Mouse (Mus musculus) ovary, postnatal 10 days (tissue): ENCODE measurements around the gene Miip.
A peak's percentile ranks its signal among the peaks of the same experiment; 100 is the strongest.
"Not testable (repeated sequence)": the region's sequence is repeated elsewhere in the genome, so short reads cannot be mapped to it uniquely, and the experiment has no call there.

Experiments
- DNase-seq: peaks from one replicate; pipeline ENCODE4 v3.0.0; 2022; ENCODE audit warnings: low spot score

The Miip gene

DNA sequence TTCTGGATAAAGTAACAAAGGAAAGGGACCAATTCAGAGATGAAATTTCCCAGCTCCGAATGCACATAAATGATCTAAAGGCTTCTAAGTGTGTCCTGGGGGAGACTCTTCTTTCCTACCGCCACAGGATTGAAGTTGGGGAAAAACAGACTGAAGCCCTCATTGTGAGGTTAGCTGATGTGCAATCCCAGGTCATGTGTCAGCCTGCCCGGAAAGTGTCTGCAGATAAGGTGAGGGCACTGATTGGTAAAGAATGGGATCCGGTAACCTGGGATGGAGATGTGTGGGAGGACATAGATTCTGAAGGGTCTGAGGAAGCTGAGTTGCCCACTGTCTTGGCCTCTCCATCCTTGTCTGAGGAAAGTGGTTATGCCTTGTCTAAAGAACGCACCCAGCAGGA is 622 bp upstream of the Miip start:
- no peak for DNase-seq

DNA sequence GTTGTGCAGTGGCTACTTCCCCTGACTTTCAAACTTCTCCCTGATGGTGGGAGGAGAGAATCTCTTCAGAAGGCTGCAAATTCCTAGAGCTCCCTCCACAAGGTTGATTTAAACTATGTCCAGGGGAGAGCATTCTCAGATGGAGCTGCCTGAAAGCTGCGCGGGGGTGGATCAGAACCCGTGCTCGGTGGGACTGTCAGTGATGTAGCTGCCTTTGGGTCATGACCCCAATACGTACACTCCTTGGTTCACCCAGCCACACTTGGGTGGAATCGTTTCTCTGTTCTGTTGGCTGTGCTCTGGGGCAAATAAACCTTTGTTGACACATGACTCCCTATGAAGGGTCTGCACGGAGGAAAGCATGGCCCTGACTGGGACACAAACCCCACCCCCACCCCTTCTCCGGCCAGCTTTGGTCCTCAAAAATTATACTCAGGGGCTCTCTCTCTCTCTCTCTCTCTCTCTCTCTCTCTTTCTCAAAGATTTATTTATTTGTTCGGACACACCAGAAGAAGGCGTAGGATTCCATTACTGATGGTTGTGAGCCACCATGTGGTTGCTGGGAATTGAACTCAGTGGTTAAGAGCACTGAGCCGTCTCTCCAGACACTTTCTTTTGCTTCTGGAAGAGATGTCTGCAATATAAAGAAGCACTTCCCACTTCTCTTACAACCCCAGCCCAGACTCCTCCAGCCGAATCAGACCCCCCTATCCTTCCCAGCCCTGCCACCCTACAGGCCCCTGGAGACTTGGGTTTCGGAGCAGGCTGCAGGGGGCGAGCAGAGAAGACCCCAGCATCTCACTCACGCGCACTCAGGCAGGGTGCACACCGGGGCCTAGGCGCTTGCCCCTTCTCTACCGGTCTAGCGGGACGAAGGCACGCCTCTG is 810 bp downstream of the Miip start:
- DNase-seq: no peak

DNA sequence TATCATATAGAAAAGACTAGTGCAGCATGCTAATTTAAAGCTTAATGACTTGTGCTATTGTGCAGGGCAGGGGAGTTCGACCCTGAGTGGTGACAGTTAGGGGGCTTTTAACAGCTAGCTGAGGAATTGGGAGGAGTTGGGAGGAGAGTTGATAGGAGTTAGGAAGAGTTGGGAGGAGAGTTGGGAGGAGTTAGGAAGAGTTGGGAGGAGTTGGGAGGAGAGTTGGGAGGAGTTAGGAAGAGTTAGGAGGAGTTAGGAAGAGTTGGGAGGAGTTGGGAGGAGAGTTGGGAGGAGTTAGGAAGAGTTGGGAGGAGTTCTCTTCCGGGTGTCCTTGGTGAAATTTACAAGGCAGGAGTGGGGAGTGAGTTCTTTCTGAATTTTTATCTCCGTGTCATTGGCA is 1.8 kb downstream of the Miip start:
- DNase-seq: not testable (repeated sequence)

DNA sequence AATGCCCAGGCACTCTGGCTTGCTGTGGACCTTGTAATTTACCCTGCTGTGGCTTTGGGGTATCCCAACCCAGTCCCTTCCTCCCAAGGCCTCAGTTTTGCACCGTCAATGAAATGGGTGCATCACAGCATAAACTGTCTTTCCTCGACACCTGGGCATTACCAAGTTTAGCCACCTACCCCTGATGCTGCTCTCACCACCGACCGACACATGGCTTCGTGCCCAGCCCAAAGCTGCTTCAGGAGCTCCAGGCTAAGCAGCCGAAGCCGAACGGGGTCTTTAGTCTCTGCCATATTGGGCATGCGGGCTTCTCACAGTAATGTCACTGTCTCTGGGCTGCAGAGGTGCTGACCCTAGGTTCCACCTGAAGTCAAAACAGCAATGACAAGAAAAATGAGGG is 2.6 kb downstream of the Miip start:
- no peak for DNase-seq

DNA sequence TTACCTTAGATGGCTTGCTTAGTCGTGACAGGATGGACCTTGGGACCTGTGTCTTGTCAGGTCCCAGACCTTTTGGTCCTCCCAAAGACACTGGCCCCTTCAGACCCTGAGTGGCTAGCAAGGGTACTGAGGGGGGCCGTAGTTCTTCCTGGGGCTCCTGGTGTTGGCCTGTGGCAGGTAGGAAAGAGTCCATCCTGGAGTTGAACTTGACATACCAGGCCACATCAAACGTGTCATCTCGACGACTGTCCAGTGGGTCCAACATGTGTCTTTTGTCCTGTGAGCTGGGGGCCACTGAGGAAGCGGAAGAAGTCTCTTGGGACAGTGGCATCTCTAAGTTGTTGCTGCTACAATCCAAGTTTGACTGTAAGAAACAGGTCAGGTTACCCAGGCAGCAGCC is 3.0 kb downstream of the Miip start:
- no peak for DNase-seq

DNA sequence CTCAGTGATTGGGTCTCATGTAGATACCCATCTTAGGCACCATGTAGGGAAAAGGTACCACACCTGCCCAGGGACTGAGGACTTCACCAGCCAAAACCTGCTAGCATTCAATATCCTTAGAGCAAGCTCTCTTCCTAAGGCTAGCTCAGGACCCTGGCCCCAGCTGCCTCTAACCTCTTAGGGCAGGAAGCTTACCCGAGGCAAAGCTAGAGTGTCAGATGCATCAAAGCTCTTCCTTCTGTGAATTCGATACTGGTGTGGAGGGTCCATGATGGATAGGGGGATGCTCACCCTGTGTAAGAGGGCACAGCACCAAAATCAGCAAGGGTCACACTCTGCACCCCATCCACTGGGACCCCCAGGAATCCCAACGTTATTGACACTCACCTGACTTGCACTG is 6.6 kb downstream of the Miip start:
- no peak for DNase-seq

DNA sequence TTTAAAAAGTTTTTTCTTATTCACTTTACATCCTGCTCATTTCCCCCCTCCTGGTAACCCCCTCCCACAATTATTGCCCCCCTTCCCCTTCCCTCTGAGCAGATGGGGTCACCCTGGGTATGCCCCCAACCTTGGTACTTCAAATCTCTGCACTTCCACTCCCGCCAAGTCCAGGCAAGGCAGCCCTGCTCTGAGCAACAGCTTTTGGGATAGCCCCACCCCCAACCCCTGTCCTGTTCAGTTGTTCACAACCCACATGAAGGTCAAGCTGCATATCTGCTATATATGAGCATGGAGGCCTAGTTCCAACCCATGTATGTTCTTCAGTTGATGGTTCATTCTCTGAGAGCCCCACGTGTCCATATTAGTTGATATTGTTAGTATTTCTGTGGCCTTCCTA is 17.8 kb downstream of the Miip start:
- DNase-seq: no peak

DNA sequence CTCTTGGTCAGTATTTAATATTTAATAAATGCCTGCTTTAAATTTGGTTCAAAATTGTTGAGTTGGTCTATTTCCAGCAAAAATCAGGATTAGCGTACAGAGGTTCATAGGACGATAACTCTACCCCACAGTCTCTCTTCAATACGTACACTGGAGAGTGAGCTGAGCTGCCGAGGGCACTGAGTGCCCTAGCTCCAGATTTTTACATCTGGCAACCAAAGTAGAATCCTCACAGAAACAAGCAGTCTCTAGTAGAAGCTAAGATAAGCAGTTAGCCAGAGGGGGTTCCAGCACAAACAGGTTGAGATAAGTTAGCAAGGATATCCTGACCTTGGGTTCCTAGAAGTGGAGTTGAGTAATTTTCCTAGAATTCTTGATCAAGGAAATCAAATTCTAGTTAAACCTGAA is 20.0 kb downstream of the Miip start:
- DNase-seq: no peak

DNA sequence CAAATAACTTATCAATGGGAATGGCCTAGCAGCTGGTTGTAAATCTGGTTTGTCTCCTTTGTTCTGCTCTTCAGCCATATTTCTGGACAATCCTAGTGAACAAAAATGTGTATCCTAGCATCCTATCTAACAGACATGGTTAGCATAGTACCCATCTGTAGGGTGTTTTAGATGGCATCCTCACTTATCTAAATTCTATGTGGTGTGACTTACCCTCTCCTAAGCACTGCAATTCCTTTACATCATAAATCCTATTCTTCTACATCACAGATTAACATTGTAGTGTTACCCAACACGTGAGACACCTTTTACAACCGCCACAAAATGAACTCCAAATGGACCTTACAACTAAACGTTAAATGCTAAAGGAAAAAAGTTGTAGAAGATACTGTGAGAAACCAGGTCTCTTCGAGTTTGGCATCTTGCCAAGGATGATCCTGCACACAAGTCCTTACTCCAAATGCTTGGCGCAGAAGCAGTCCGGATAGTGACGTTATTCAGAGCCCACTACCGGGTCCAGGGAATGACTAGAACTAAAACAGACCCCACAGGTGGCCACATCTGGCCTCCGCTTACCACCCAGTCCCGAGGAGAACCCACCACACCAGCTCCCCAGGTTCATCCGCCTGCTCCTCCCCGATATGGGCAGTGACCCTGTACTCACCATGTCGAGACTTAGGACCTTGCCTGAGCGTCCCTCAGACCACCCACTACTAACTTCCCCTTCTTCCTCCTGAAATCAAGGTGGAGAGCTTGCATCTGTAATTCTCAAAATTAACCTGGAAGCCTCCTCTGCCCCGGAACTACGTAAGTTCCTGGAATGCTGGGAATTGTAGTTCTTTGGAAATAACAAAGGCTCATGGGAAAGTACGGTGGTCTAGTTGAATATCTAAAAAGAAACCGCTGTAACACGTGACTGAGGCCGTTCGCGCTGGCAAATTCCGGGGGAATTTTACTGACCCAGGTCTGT is 20.7 kb downstream of the Miip start, which contains the start of gene Zfp933:
Gene Zfp933 (minus strand): TSS at position 753 of the 970 bp plus-strand sequence.
- DNase-seq: peak; percentile 29

DNA sequence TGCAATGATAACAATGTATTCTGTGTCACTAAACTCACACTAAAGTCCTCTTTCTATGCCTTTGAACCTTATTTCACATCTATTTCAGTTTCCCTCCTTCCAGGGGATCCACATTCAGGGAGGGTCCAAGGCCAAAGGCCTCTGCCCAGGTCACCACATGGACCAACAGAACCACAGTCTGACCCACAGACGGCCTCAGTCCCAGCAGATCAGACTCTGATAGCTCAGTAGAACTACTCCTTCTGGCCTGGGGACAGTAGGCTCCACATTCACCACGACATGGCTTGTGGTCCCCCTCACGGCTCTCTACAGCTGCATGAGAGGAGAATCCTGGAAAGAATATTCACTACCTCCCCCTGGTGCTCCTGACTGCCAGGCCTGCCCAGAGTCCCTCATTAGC is 25.7 kb downstream of the Miip start:
- DNase-seq: no peak

DNA sequence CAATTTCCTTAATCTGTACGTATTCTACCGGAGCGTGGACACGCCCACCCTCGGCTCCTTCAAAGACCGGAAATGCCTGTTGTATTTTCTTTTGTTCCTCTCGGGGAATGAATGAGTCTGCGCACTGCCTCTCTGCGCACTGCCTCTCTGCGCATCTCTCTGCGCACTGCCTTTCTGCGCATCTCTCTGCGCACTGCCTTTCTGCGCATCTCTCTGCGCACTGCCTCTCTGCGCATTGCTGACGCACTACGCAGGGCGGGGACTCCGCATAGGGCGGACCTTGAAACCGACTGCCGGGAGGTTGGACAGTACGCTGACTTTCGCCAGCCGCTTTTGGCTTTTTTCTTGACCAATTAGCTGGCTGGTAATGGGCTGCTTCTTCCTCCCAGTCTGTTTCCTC is 29.3 kb downstream of the Miip start:
- DNase-seq: not testable (repeated sequence)

DNA sequence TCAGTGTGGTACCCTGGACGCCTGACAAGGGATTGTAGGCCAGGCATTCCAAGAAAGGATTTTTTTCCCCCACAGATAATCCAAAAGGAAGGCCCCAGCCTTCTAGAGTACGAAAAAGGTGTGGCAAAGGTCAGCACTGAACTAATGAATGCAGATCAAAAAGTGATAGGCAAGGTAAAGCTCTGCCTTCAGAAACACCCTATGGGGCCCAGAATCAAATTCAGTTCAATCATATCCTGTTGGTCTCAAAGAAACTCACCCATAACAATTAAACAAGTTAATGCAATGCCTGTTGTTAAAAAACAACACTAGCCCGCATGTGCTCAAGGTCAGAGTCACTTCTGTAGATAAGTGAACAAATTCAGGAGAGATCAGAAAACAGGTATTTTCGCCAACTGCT is 44.2 kb downstream of the Miip start:
- DNase-seq: no peak

DNA sequence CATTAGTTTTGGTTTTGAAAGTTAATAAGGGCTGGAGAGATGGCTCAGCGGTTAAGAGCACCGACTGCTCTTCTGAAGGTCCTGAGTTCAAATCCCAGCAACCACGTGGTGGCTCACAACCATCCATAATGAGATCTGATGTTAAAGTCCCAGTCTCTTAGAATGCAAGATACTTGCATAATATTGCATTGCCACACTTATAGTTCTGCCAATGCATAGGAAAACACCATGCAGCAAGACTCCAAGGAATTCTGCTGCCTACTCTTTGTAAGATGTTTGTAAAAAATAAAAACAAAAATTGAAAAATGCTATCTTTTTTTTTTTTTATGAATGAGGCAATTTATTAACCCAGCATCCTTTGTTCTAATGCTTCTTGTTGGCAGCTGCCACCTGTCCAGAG is 47.2 kb downstream of the Miip start:
- not testable (repeated sequence) for DNase-seq

DNA sequence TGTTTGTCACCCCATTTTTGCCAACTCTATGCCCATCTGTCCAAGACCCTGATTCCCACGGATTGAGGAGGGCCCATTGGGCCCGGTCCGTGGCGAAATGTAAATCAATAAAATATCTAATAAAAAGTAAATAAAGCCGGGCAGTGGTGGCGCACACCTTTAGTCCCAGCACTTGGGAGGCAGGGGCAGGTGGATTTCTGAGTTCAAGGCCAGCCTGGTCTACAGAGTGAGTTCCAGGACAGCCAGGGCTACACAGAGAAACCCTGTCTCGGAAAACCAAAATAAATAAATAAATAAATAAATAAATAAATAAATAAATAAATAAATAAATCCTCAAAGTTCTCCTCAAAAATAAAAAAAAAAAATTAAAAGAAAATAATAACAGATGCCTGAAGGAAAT is 49.0 kb downstream of the Miip start:
- DNase-seq: not testable (repeated sequence)

DNA sequence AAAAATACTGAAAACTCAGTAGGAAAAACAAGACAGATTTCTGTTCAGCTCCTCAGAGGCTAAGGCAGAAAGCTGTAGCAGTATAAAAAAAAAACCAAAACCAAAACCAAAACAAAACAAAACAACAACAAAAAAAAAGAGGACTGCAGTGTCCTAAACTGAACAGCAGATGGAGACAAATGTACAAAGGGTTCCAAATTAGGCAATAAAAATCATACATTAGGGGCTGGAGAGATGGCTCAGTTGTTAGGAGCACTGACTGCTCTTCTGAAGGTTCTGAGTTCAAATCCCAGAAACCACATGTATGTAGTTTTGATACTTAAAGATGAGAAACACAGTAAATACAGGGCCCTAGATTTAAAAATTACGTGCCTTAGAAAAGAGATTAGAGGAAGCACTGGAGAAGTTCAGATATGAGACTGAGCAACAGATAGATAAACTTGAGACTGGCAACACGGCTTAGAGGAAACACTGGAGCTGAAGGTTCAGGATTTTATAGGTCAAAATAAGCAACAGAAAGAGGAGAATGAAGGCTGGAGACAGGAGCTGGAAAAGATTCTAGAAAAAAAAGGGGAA is 53.9 kb downstream of the Miip start:
- no peak for DNase-seq

DNA sequence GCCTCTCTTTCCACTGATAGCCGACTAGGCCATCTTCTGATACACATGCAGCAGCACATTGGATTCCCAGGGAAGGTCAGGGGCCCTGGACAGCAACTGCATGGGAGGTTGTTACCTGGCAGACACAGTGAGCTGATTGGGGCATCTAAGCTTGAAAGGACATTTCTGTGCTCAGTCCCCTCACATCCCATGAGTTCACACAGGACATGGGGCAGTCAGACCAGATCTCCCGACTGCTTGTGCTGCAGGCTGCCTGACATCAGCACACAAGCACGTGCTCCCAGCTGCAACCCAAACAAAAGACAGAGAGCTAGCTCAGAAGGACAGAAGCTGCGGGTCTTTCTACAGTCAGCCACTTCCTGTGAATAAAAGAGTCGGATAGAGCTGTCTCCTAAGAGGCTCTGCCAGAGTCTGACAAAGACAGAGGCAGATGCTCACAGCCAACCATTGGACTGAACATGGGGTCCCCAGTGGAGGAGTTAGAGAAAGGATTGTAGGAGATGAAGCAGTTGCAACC is 55.3 kb downstream of the Miip start:
- DNase-seq: no peak
